Mouse (Mus musculus) embryonic facial prominence, embryonic 10.5 days (tissue): Measurements from ENCODE around the gene Prg3. TPM values are rescaled to one million over a fixed set of nuclear protein-coding genes. Genes with fewer than 3 reads are reported as not detected.

Experiments used
- DNase-seq: peaks from one replicate; pipeline ENCODE4 v3.0.0-alpha.2; 2017; ENCODE audit warnings: low spot score
- H3K27ac ChIP-seq: fragments of 300-500 bp; sonication (generic); replicated peaks from 2 replicates; pipeline ENCODE4 v1.5.1; 2016; ENCODE audit warnings: mild to moderate bottlenecking
- H3K27me3 ChIP-seq: fragments of 300-500 bp; sonication (generic); replicated peaks from 2 replicates; pipeline ENCODE4 v1.6.1; 2016; ENCODE audit warnings: low read depth, mild to moderate bottlenecking; ENCODE audit not compliant: poor library complexity, severe bottlenecking
- H3K36me3 ChIP-seq: fragments of 300-500 bp; sonication (generic); replicated peaks from 2 replicates; pipeline ENCODE4 v1.6.1; 2016; ENCODE audit warnings: mild to moderate bottlenecking, moderate library complexity
- H3K4me1 ChIP-seq: fragments of 300-500 bp; sonication (generic); 2 replicates; pipeline ENCODE4 v1.6.1; 2016
- H3K4me3 ChIP-seq: fragments of 300-500 bp; sonication (generic); 2 replicates; pipeline ENCODE4 v1.5.1; 2016; ENCODE audit warnings: mild to moderate bottlenecking, moderate library complexity
- H3K9me3 ChIP-seq: fragments of 300-500 bp; sonication (generic); 2 replicates; pipeline ENCODE4 v1.6.1; 2016; ENCODE audit warnings: mild to moderate bottlenecking
- WGBS: fragments of 180-500 bp; shearing (Covaris S2); methylation state at CpG from one replicate; pipeline ENCODE4 v1.1.7; 2016; 5-methylcytosine and 5-hydroxymethylcytosine counted together
- polyA plus RNA-seq: library from polyadenylated mRNA; unstranded; fragments of >200 nt; fragmentation: Nextera tagmentation; extraction: Ambion mirVana; gene quantifications from 2 replicates; pipeline ENCODE4 v1.2.1, GENCODE M21; 2016

Prg3 gene
- polyA plus RNA-seq, 1 experiment from 2014 or later = not detected

DNA sequence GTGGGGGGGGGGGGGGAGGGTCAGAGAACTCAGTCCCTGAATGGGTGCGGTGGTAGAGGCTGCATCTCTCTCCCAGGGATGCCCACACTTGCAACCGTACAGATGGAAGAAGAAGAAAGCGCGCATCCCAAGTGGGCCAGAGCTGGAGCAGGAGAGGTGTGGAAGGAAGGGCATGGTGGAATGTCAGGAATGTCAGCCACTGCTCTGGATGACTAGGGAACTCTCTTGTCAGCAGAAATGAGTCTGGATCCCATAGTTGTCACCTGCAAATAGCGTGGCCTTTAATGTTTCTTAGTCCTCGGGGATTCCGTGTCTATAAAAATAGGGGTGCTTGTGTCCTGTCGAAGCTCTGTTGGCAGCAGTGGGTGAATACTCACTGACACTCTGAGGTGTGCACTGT lies 14.6 kb downstream of the Prg3 start:
- peaks cover 6% of the 10 kb centered on the region; the same call in 1 of the 2 replicates for H3K4me1 ChIP-seq
- DNase-seq = no peak
- no peaks in the 10 kb centered on the region for H3K36me3 ChIP-seq
- H3K4me3 ChIP-seq = no peak overlapping the region
- 76% methylated on average over 8 of the region's 8 CpGs for WGBS
- H3K9me3 ChIP-seq = no peaks in the 10 kb centered on the region
- no peaks in the 10 kb centered on the region for H3K27me3 ChIP-seq
- H3K27ac ChIP-seq = no peak overlapping the region

DNA sequence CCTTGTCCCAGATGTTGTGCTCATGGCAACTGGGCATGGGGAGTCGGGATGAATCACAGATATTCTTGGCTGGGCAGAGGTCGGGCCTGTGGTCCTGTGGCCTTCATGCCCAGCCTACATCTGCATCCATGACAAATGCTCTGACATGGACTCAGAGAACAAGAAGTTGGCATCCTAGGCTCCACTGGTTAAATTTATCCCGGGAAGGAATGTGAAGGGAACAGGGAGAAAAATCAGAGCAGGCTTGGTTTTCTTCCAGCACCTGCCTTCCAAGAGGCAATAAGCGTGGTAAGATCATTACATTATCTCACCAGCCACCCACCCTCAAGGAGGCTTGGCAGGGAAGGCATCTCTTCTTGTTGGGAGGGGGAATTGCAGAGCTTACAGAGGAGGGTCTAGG lies 16.3 kb downstream of the Prg3 start:
- no peaks in the 10 kb centered on the region for H3K36me3 ChIP-seq
- H3K4me1 ChIP-seq = peaks cover 6% of the 10 kb centered on the region; the same call in 1 of the 2 replicates
- H3K27me3 ChIP-seq = no peaks in the 10 kb centered on the region
- 85% methylated on average over 4 of the region's 4 CpGs for WGBS
- no peak for DNase-seq
- no peaks in the 10 kb centered on the region for H3K9me3 ChIP-seq
- no peak overlapping the region for H3K4me3 ChIP-seq
- H3K27ac ChIP-seq = no peak overlapping the region

DNA sequence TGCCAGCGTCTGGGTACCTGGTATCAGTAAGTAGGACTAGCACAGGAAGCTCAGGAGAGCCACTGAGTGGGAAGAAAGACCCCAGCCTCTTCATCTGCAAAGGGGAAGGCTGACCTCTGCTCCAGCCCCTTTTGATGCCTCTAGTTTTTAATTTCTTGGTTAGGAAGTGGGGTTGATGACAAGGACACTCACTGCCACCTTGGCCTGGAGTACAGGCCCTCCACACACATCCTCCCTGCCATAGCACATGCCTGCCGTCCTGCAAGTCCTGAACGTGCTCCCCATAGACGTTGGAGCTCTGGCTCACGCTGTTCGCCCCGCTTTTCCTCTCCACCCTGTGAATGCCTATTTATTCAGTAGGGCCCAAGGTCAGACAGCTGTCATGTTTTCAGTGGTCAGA lies 18.6 kb downstream of the Prg3 start:
- Histone ChIP-seq H3K36me3 (no peaks in the 10 kb centered on the region), H3K4me1 (peaks cover 6% of the 10 kb centered on the region; the same call in 1 of the 2 replicates), H3K27me3 (no peaks in the 10 kb centered on the region), H3K27ac (no peak overlapping the region), H3K9me3 (no peaks in the 10 kb centered on the region), H3K4me3 (no peak overlapping the region)
- no peak for DNase-seq
- WGBS = 85% methylated on average over 7 of the region's 7 CpGs

DNA sequence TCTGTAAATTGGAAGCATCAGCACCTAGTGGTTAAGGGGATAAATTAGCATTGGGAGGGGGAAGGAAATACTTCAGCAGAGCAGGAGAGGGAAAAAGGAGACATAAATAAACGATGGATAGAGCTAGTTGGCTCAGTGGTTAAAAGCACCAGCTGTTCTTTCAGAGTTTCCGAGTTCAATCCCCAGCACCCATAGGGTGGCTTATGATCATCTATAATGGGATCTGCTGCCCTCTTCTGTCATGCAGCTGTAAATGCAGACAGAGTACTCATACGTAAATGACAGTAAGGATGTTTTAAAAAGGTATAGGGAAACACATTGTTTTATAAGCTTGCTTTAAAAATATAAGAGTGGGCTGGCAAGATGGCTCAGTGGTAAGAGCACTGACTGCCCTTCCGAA lies 19.7 kb downstream of the Prg3 start:
- no peak for DNase-seq
- no peak overlapping the region for H3K27ac ChIP-seq
- no peaks in the 10 kb centered on the region for H3K9me3 ChIP-seq
- no peaks in the 10 kb centered on the region for H3K27me3 ChIP-seq
- peaks cover 8% of the 10 kb centered on the region; the same call in 1 of the 2 replicates for H3K4me1 ChIP-seq
- no peak overlapping the region for H3K4me3 ChIP-seq
- no peaks in the 10 kb centered on the region for H3K36me3 ChIP-seq
- WGBS = 29% methylated on average over 4 of the region's 4 CpGs

DNA sequence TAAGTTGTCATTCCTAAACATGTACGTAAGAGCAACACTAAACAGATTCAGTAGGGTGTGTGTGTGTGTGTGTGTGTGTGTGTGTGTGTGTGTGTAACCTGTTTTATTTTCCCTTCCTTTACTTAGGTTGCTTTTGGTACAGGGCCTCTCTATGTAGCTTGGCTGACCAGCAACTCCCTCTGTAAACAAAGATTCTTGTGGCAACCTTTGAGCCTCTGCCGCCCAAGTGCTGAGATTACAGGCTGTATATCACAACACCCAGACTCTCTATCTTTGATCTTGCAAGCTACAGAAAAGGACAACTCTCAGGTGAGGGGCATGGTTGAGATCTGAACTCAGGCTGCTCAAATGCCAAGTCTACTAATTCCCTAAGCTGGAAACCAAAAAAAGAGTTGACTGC lies 21.2 kb downstream of the Prg3 start:
- Histone ChIP-seq H3K27ac (no peak overlapping the region), H3K4me1 (peaks cover 7% of the 10 kb centered on the region; the same call in 1 of the 2 replicates), H3K27me3 (no peaks in the 10 kb centered on the region), H3K4me3 (no peak overlapping the region), H3K9me3 (no peaks in the 10 kb centered on the region), H3K36me3 (no peaks in the 10 kb centered on the region)
- DNase-seq = no peak
- WGBS = 79% methylated on average over 2 of the region's 2 CpGs

DNA sequence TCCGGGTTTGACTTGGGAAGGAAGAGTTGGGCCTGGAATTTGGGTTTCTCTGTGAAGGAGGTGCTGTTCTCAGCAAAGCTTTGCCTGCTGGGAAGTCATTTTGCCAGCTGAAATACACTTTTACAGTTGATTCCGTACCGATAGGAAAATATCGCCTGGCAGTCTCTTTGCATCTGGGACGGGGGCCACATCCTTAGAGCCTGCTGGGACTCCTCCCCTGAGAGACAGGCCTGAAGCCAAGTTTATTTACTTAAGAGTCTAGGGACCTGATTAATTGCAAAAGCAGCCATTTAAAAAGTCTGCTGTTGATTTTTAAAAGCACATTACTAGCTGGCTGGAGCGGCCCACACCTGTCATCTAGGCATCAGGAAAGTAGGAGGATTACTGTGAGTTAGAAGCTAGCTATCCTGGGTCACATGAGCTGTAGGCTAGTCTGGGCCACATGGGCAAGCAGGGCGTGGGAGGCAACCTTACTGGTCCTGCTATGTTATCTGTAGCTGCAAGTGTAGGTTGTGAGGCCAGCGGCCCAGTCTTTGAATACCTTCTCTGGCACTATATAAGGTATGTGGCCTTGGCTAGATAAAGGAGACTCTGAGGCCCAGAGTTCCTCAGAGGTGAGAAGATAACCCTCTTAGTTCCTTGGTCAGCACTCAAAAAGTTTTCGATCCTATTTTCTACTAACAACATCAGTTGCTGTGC lies 24.0 kb downstream of the Prg3 start:
- Histone ChIP-seq H3K27ac (no peak overlapping the region), H3K9me3 (no peaks in the 10 kb centered on the region), H3K4me1 (peaks cover 9% of the 10 kb centered on the region; the same call in 1 of the 2 replicates), H3K36me3 (no peaks in the 10 kb centered on the region), H3K27me3 (no peaks in the 10 kb centered on the region), H3K4me3 (no peak overlapping the region)
- WGBS = 71% methylated on average over 9 of the region's 9 CpGs
- DNase-seq = no peak

DNA sequence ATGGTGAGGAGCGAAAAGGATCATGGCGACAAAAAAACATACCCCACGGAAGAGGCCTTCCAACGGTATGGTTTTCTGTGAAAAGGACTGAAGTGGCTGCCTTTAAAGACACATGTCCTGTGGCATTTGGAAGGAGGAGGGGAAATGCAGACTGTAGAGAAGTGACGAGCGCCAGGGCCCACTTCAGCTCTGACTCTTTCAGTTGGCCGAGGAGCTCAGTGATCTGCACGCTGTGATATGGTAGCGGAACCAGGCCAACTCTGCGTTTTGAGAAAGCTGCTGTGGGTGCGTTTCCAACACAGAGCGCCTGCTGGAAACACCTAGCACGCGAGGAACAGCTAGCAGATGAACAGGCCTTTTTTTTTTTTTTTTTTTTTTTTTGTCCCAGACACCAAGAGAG lies 24.7 kb downstream of the Prg3 start:
- no peak overlapping the region for H3K4me3 ChIP-seq
- DNase-seq = no peak
- H3K9me3 ChIP-seq = no peaks in the 10 kb centered on the region
- H3K4me1 ChIP-seq = peaks cover 9% of the 10 kb centered on the region; the same call in 1 of the 2 replicates
- no peaks in the 10 kb centered on the region for H3K36me3 ChIP-seq
- no peaks in the 10 kb centered on the region for H3K27me3 ChIP-seq
- WGBS = 86% methylated on average over 14 of the region's 14 CpGs
- no peak overlapping the region for H3K27ac ChIP-seq

DNA sequence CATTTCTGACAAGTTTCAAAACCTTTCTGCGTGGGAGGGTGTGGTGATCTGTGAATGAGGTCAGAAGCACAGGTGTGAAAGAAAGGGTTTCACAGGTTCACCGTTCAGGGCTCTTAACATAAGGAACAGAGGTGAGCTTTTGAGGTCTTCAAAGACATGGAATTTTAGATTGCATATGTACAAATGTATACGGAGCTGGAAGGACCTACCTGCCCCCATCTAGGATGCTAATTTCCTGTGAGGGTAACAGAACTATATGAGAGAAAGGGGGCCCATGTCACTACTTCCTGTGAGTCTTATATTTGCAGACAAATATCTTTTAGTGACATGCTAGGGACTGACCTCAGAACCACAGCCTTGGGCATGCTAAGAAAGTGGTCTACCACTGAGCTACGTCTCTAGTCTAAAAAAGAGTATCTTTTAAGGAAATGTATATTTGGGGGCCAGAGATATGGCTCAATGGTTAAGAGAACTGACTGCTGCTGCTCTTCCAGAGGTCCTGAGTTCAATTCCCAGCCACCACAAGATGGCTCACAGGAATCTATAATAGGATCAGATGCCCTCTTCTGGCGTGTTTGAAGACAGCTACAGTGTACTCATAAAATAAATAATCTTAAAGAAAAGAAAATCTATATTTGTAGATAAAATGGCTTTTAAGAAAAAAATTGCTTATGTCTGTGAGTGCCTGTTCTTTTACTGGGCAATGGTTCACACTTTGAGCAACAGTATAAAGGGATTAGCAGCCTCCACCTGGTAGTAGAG lies 26.0 kb downstream of the Prg3 start:
- H3K27me3 ChIP-seq = no peaks in the 10 kb centered on the region
- WGBS = 77% methylated on average over 5 of the region's 5 CpGs
- no peak overlapping the region for H3K4me3 ChIP-seq
- no peaks in the 10 kb centered on the region for H3K9me3 ChIP-seq
- H3K36me3 ChIP-seq = no peaks in the 10 kb centered on the region
- peaks cover 9% of the 10 kb centered on the region; the same call in 1 of the 2 replicates for H3K4me1 ChIP-seq
- DNase-seq = no peak
- no peak overlapping the region for H3K27ac ChIP-seq

DNA sequence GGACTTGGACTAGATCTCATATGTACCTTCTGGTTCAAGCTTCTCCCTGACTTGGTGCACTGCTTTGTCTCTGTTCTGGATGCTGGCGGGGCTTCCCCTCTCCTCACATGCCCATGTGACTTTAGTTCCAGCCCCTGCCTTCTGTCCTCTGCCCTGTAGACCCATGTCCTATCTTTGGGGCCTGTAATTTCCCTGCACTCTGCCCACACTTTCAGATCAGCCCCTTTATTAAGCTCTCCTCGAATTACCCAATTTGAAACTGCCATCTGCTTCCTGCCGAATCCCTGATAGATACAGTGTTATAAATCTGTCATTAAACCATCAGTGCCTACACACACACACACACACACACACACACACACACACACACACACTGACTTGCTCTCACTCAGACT lies 26.6 kb downstream of the Prg3 start:
- Histone ChIP-seq H3K27ac (no peak overlapping the region), H3K9me3 (no peaks in the 10 kb centered on the region), H3K36me3 (no peaks in the 10 kb centered on the region), H3K4me1 (peaks cover 9% of the 10 kb centered on the region; the same call in 1 of the 2 replicates), H3K4me3 (no peak overlapping the region), H3K27me3 (no peaks in the 10 kb centered on the region)
- 64% methylated on average over 3 of the region's 3 CpGs for WGBS
- DNase-seq = no peak

DNA sequence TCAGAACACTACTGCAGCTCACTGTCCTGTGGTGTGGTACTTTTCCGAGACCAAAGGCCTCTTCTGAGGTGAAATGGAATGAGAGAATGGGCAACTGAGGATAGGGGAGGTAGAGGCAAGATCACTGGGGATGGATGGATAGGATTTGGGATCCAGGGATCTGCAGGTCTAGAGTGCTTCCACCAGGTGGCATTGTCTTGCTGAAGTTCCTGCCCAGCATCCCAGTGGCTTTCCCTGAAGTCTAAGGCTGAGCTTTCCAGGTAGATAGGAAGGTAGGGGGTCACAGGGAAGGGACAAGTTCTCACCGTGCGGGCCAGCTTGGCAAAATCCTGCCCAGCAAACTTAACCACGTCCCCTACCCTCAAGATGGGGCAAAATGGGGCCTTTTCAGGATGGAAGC lies 34.0 kb downstream of the Prg3 start:
- Histone ChIP-seq H3K27me3 (no peaks in the 10 kb centered on the region), H3K9me3 (no peaks in the 10 kb centered on the region), H3K4me3 (no peak overlapping the region), H3K4me1 (no peaks in the 10 kb centered on the region), H3K36me3 (no peaks in the 10 kb centered on the region), H3K27ac (no peak overlapping the region)
- 21% methylated on average over 4 of the region's 4 CpGs for WGBS
- no peak for DNase-seq

DNA sequence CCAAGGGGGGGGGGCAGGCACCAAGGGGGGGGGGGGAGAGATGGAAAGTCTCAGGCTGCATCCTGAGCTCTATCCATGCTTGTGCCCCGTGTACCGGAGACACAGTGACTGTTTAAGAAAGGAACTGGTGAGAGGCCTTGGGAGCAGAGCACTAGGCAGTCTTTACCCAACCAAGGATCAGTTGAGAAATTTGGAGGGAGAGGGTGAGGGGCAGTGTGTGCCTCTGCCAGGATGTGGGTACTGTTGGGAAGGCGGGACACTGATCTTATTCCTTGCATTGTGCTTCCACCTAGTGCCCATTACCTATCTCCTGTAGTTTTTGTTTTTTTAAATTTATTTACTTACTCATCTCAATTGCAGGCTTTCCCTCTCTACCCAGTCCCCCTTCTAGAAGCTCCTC lies 38.2 kb downstream of the Prg3 start:
- no peak for DNase-seq
- 89% methylated on average over 3 of the region's 3 CpGs for WGBS
- Histone ChIP-seq H3K36me3 (no peaks in the 10 kb centered on the region), H3K9me3 (no peaks in the 10 kb centered on the region), H3K4me1 (no peaks in the 10 kb centered on the region), H3K27ac (no peak overlapping the region), H3K4me3 (no peak overlapping the region), H3K27me3 (no peaks in the 10 kb centered on the region)

DNA sequence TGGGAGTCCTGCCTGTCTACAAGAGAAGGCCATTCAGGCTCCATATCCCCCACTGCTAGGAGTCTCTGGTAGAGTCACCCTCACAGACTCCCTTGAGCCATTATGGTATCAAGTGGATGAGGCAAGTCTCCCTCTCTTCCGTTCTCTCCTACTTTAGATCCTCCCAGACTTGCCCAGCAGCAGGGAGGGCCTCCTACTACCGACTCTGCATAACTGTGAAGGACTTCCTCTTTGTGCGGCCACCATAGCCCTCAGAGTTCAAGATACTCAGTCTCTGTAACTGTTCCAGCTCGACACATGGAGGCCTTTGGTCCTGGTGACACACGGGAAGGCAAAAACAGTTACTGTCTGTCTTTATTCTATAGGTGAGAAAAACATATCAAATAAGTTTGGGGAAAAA lies 39.3 kb downstream of the Prg3 start:
- no peaks in the 10 kb centered on the region for H3K9me3 ChIP-seq
- no peaks in the 10 kb centered on the region for H3K4me1 ChIP-seq
- no peak overlapping the region for H3K4me3 ChIP-seq
- 77% methylated on average over 5 of the region's 5 CpGs for WGBS
- H3K36me3 ChIP-seq = no peaks in the 10 kb centered on the region
- no peak overlapping the region for H3K27ac ChIP-seq
- no peaks in the 10 kb centered on the region for H3K27me3 ChIP-seq
- DNase-seq = no peak

DNA sequence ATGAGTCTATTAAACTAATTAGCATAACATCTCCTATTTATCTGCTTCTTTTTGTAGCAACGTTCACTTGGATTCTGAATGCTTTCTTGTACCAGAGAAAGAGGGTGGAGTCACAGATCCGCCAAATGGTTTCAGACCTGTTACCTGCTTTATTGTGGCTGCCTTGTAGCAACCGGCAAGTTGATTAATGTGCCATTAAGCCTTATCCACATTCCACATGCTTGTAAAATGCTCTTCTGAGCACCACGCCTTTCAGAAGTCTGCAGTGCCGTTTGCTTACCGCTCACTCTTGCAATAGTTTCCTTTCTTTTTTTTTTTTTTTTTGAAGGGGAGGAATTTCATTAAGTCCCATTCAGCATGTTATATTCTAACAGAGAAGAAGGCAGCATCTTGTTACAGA lies 41.9 kb downstream of the Prg3 start:
- H3K27me3 ChIP-seq = no peaks in the 10 kb centered on the region
- no peaks in the 10 kb centered on the region for H3K9me3 ChIP-seq
- no peaks in the 10 kb centered on the region for H3K4me1 ChIP-seq
- H3K4me3 ChIP-seq = no peak overlapping the region
- no peaks in the 10 kb centered on the region for H3K36me3 ChIP-seq
- no peak for DNase-seq
- no peak overlapping the region for H3K27ac ChIP-seq
- 84% methylated on average over 6 of the region's 6 CpGs for WGBS
